Mouse (Mus musculus) forebrain, embryonic 14.5 days (tissue): ENCODE measurements at regions not wholly inside any gene's neighbourhood (a gene's known extent, or its start where the extent isn't known, plus 50 kb on each side); places are given as distances from the start of the nearest gene placed in this dataset.
A peak's percentile ranks its signal among the peaks of the same experiment; 100 is the strongest.

Source experiments
- ATAC-seq: fragments of 200-750 bp; cut with Nextera tagmentation; 2 replicates; pipeline ENCODE4 v1.8.0; 2017; ENCODE audit warnings: mild to moderate bottlenecking, moderate library complexity
- DNase-seq: peaks from one replicate; pipeline ENCODE4 v3.0.0-alpha.2; 2015; ENCODE audit warnings: low spot score
- H3K27ac ChIP-seq: fragments of 300-500 bp; sonication (generic); 2 replicates; pipeline ENCODE4 v1.5.1; 2014; ENCODE audit warnings: low read depth, mild to moderate bottlenecking, control low read depth, low read length, moderate library complexity
- H3K27me3 ChIP-seq: fragments of 300-500 bp; sonication (generic); replicated peaks from 2 replicates; pipeline ENCODE4 v1.6.1; 2014; ENCODE audit warnings: low read length, control low read depth, mixed read lengths; ENCODE audit not compliant: control insufficient read depth, insufficient read depth
- H3K36me3 ChIP-seq: fragments of 300-500 bp; sonication (generic); 2 replicates; pipeline ENCODE4 v1.6.1; 2014; ENCODE audit warnings: low read length, control low read depth; ENCODE audit not compliant: control insufficient read depth, insufficient read depth
- H3K4me1 ChIP-seq: fragments of 300-500 bp; sonication (generic); 2 replicates; pipeline ENCODE4 v1.6.1; 2014; ENCODE audit warnings: antibody characterized with exemption, low read length, control low read depth; ENCODE audit not compliant: control insufficient read depth, insufficient read depth
- H3K4me2 ChIP-seq: fragments of 300-500 bp; sonication (generic); 2 replicates; pipeline ENCODE4 v1.6.1; 2014; ENCODE audit warnings: mild to moderate bottlenecking, control low read depth, low read length
- H3K4me3 ChIP-seq: fragments of 300-500 bp; sonication (generic); 2 replicates; pipeline ENCODE4 v1.5.1; 2014; ENCODE audit warnings: low read depth, low read length, control low read depth
- H3K9ac ChIP-seq: fragments of 300-500 bp; sonication (generic); 2 replicates; pipeline ENCODE4 v1.6.1; 2014; ENCODE audit warnings: mild to moderate bottlenecking, low read length, control low read depth, moderate library complexity
- H3K9me3 ChIP-seq: fragments of 300-500 bp; sonication (generic); replicated peaks from 2 replicates; pipeline ENCODE4 v1.6.1; 2016; ENCODE audit warnings: low read length, control low read depth, mixed read lengths; ENCODE audit not compliant: control insufficient read depth
- WGBS: fragments of 180-500 bp; shearing (Covaris S2); extraction: QIAGEN DNeasy Blood & Tissue Kit; methylation state at CpG from one replicate; pipeline ENCODE4 v1.1.7; 2014; 5-methylcytosine and 5-hydroxymethylcytosine counted together

DNA sequence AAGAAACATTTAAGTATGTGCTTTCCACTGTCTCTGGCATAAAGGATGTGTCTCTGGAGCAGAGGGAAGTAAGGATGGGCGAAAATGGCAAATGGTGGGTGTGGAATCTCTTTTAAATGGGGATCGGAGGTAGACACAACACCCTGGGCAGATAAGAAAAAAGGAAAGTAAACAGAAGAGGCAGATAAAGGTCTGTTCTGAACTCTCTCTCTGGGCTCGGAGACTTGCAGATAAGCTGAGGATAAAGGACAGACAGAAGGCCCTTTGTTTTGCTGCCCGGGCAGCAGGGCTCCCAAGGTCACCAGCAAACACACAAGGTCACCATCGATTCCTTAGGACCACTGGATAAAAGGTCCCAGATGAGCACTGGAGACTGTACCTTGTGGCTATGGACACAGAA lies 122.7 kb upstream of the Nmnat3 start:
- Histone ChIP-seq H3K36me3 (no peaks in the 10 kb centered on the region), H3K4me2 (no peak overlapping the region), H3K9me3 (no peaks in the 10 kb centered on the region), H3K27ac (no peak overlapping the region), H3K27me3 (no peaks in the 10 kb centered on the region), H3K9ac (no peak overlapping the region), H3K4me1 (no peaks in the 10 kb centered on the region), H3K4me3 (no peak overlapping the region)
- WGBS, result 29% methylated on average over 5 of the region's 5 CpGs
- DNase-seq (no peak), ATAC-seq (no peak)

DNA sequence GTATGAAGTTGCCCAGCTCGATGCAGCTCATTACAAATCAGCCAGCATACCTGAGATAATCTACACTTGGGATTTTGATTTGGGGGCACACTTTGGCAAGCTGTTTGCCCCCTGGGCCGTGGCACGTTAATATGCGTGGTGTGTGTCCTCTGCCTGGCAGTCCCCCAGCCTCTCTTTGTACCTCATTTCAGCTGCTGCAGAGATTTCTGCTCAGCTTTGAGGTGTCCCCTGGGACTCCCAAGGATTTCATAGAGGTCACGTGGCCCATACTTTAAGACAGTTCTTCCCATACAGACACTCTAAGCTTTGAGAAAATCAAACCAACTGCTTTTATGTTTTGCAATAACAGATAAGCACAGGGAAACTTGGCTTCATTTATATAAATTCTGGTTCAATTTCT lies 113.2 kb upstream of the Nmnat3 start:
- Histone ChIP-seq H3K4me2 (no peak overlapping the region), H3K27ac (no peak overlapping the region), H3K4me3 (no peak overlapping the region), H3K4me1 (no peaks in the 10 kb centered on the region), H3K36me3 (no peaks in the 10 kb centered on the region), H3K9me3 (no peaks in the 10 kb centered on the region), H3K9ac (no peak overlapping the region), H3K27me3 (no peaks in the 10 kb centered on the region)
- DNase-seq (peak; percentile 4), ATAC-seq (no peak)
- WGBS, result 69% methylated on average over 5 of the region's 5 CpGs

DNA sequence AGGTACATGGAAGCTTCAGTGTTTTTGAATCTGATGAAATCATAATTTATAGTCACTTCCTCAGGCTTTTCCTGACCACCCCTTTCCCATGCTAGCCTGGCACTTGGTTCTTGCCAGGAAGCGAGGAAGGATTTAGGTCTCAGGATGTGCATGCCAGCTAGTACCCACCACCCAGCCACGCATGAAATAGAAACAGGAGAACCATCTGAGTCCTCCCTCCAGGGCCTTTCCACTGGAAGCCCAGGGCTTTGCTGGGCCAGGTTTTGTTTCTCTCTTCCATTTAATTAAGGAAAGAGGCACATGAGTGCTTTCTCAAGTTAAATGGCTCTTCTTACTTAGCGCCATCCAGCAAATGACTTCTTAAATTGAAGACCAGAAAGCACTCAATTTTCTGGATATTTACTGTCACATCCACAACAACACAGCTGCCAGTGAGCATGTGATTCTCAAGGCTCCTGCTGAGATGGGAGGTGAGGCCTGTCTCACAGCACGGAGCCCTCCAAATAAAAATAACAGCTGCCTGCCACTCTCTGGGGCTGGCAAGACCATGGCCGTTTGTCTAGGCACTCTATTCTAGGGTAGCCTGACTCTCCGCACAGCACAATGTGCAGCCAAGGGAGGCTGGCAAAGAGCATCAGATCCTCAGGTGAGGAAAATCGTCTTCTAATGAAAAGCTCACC lies 110.4 kb upstream of the Nmnat3 start:
- Histone ChIP-seq H3K4me3 (no peak overlapping the region), H3K27me3 (no peaks in the 10 kb centered on the region), H3K4me2 (no peak overlapping the region), H3K9ac (no peak overlapping the region), H3K27ac (peak overlapping the region; percentile 30; the same call in 1 of the 2 replicates), H3K4me1 (no peaks in the 10 kb centered on the region), H3K36me3 (no peaks in the 10 kb centered on the region), H3K9me3 (no peaks in the 10 kb centered on the region)
- WGBS, result 53% methylated on average over 7 of the region's 7 CpGs
- DNase-seq (peak; percentile 40), ATAC-seq (no peak)

DNA sequence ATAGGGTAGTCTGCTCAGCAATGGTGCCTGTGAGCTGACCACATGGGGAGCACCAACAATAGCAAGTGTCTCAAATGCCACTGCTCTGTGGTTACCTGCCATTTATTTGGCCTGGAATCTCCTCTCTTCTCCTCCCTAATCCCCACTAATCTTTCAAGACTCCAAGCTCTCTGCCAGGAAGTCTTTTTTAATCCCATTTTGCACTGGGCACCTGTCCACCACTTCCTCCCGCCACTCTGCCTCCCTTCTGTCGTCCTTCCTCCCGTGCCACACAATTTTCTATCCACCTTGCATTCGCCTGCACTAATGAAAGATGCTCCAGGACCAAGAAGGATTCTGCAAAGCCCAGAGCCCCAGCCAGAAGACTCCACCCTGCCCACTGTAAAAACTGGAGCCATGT lies 106.5 kb upstream of the Nmnat3 start:
- H3K9ac ChIP-seq, result no peak overlapping the region
- no peak for DNase-seq
- ATAC-seq, result no peak
- H3K4me3 ChIP-seq, result no peak overlapping the region
- no peaks in the 10 kb centered on the region for H3K27me3 ChIP-seq
- no peak overlapping the region for H3K27ac ChIP-seq
- no peaks in the 10 kb centered on the region for H3K9me3 ChIP-seq
- no peaks in the 10 kb centered on the region for H3K4me1 ChIP-seq
- no peak overlapping the region for H3K4me2 ChIP-seq
- 34% methylated on average over 4 of the region's 4 CpGs for whole genome bisulfite sequencing
- no peaks in the 10 kb centered on the region for H3K36me3 ChIP-seq

DNA sequence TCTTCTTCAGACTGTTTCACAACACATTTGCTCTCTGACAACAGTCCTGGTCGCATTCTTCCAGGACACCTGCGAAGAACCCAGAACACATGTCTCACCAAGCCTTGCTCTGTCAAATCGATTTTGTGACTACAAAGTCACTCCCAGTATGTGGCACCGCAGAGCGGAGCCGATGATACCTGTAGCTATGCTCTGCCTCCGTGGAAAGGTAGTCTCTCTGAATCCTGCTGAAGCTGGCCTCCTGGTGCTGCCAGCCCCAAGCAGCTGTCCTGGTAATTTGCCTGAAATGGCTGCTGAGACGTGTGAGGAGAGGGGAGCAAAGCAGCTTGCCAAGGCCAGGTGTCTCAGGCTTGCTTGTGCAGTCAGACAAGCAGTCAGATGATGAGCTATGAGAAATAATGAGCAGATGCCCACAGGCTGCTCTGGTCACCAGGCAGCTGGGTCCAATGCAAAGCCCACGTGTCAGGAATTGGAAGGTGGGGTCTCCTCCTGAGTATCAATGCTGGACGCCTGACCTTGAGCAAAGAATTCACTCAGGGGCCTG lies 100.4 kb upstream of the Nmnat3 start:
- H3K27ac ChIP-seq, result no peak overlapping the region
- 81% methylated on average over 10 of the region's 10 CpGs for WGBS
- H3K9ac ChIP-seq, result no peak overlapping the region
- no peak overlapping the region for H3K4me3 ChIP-seq
- H3K36me3 ChIP-seq, result no peaks in the 10 kb centered on the region
- DNase-seq (no peak), ATAC-seq (no peak)
- H3K4me1 ChIP-seq, result no peaks in the 10 kb centered on the region
- no peaks in the 10 kb centered on the region for H3K27me3 ChIP-seq
- no peak overlapping the region for H3K4me2 ChIP-seq
- H3K9me3 ChIP-seq, result no peaks in the 10 kb centered on the region

DNA sequence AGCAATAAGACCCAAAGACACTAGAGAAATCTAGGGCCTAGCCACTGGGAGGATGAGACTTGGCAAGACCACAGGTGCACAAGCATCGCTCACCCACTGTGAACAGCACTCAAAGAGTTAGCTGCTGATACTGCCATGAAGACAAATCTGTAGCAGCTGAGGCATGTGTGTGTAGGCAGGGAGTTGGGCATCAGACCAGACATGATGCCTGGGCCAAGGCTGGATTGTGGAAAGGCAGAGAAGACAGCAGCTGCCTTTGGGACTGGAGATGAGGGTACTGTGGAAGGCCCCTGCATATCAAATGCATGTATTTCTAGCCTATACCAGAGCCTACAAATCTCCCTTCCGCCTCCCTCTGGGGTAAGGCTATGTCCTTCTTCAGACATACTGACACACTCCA lies 92.9 kb upstream of the Nmnat3 start:
- DNase-seq, result no peak
- H3K4me2 ChIP-seq, result no peak overlapping the region
- no peaks in the 10 kb centered on the region for H3K27me3 ChIP-seq
- H3K27ac ChIP-seq, result no peak overlapping the region
- 82% methylated on average over 2 of the region's 2 CpGs for WGBS
- no peak overlapping the region for H3K4me3 ChIP-seq
- no peak overlapping the region for H3K9ac ChIP-seq
- no peaks in the 10 kb centered on the region for H3K9me3 ChIP-seq
- no peaks in the 10 kb centered on the region for H3K36me3 ChIP-seq
- ATAC-seq, result no peak
- H3K4me1 ChIP-seq, result no peaks in the 10 kb centered on the region

DNA sequence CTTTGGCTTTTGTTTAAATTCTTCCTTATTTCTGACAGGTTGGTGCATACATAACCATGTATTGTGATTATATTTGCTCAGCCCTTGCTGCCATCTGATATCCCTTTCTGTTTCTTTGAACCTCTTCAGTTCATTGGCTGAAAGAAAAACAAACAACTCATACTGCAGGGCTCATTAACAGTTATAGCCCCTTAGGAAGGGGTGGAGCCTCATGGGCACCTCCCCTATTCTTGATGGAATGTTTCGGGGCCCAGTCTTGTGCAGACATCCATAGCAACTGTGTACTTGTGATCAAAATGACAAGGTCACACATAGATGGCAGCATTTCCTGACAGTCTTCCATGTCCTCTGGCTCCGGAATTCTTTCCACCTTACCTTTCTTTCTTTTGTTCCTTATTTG lies 68.4 kb upstream of the Nmnat3 start:
- H3K4me1 ChIP-seq, result peaks cover 2% of the 10 kb centered on the region; the same call in 1 of the 2 replicates
- no peak overlapping the region for H3K4me2 ChIP-seq
- no peaks in the 10 kb centered on the region for H3K36me3 ChIP-seq
- DNase-seq, result no peak
- no peaks in the 10 kb centered on the region for H3K27me3 ChIP-seq
- H3K9me3 ChIP-seq, result no peaks in the 10 kb centered on the region
- 68% methylated on average over 2 of the region's 2 CpGs for WGBS
- H3K9ac ChIP-seq, result no peak overlapping the region
- no peak overlapping the region for H3K4me3 ChIP-seq
- H3K27ac ChIP-seq, result no peak overlapping the region
- no peak for ATAC-seq

DNA sequence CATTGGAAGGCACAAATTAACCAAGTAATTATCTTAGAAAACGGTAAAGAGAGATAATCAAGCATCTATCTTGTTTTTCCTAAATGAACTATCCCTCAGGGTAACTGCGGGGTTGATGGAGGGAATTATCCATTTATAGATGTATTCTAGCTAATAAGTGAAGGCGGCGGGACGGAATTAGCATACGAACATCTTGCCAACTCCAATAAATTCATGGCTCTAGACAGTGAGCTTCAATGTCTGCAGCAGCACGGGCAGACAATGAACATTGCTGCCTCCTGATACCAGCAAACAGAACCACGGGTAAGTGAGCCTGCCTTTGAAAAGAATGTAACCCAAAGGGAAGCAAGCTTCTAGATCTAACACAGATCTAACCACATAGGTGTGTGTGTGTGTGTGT lies 66.9 kb upstream of the Nmnat3 start:
- Histone ChIP-seq H3K36me3 (no peaks in the 10 kb centered on the region), H3K27ac (peak overlapping the region; percentile 21; the same call in 1 of the 2 replicates), H3K4me1 (peaks cover 2% of the 10 kb centered on the region; the same call in 1 of the 2 replicates), H3K4me3 (no peak overlapping the region), H3K4me2 (no peak overlapping the region), H3K9ac (no peak overlapping the region), H3K27me3 (no peaks in the 10 kb centered on the region), H3K9me3 (no peaks in the 10 kb centered on the region)
- ATAC-seq, result peak; percentile 45
- DNase-seq, result peak; percentile 76
- WGBS, result 19% methylated on average over 8 of the region's 8 CpGs

DNA sequence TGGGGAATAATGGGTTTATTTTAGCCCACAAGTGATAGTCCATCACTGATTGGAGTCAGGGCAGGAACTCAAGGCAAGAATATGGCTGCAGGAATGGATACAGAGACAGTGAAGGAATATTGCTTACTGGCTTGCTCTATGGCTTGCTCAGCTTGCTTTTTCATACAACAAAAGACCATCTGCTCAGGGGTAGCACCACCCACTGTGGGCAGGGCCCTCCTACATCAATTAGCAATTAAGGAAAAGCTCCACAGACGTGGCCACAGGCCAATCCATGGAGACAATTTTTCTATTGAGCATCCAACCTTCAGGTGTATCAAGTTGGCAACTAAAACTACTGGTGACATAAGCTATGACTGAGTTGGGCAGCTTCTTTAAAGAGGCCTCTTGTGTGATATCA lies 65.5 kb upstream of the Nmnat3 start:
- Histone ChIP-seq H3K9me3 (no peaks in the 10 kb centered on the region), H3K4me2 (no peak overlapping the region), H3K4me1 (peaks cover 2% of the 10 kb centered on the region; the same call in 1 of the 2 replicates), H3K27ac (peak overlapping the region; percentile 9; the same call in 1 of the 2 replicates), H3K27me3 (no peaks in the 10 kb centered on the region), H3K4me3 (no peak overlapping the region), H3K9ac (no peak overlapping the region), H3K36me3 (no peaks in the 10 kb centered on the region)
- 10% methylated on average over 1 of the region's 1 CpGs for WGBS
- DNase-seq (peak; percentile 71), ATAC-seq (peak; percentile 82)
